Mouse (Mus musculus) layer of hippocampus, postnatal 10 days (tissue): ENCODE measurements around the gene Mcm9. TPM values are rescaled to one million over a fixed set of nuclear protein-coding genes. Genes with fewer than 3 reads are reported as not detected.
A peak's percentile ranks its signal among the peaks of the same experiment; 100 is the strongest.

ENCODE experiments used
- DNase-seq, 2 experiments: peaks; one replicate each; pipeline ENCODE4 v3.0.0; 2021; ENCODE audit warnings: low spot score in 2 of 2
- total RNA-seq, 2 experiments: library from RNA; stranded (reverse); gene quantifications; 2 replicates each; pipeline ENCODE4 v1.2.3; 2021

Gene Mcm9
- total RNA-seq, 2 experiments from 2014 or later, result 6.1 to 8.0 TPM

GRCm38 (mm10) chr10:53580621-53581081 lies 49.6 kb downstream of the Mcm9 start:
- DNase-seq, result peak; percentile 71 to 76

GRCm38 (mm10) chr10:53580137-53580536 lies 50.1 kb downstream of the Mcm9 start:
- no peak for DNase-seq

- DNase-seq, result no peak
These were observed 61.7 kb downstream of the Mcm9 start for GRCm38 (mm10) chr10:53568531-53568930.

GRCm38 (mm10) chr10:53565538-53565937 lies 64.7 kb downstream of the Mcm9 start:
- DNase-seq, result no peak

GRCm38 (mm10) chr10:53562001-53562400 lies 68.2 kb downstream of the Mcm9 start:
- no peak for DNase-seq

- peak in 1 of 2 experiments; percentile 32 for DNase-seq
These were observed 92.6 kb downstream of the Mcm9 start for GRCm38 (mm10) chr10:53537596-53537995.

GRCm38 (mm10) chr10:53532297-53532696 lies 97.9 kb downstream of the Mcm9 start:
- DNase-seq, result no peak

- DNase-seq, result peak; percentile 77 to 81
These were observed 102.1 kb downstream of the Mcm9 start for GRCm38 (mm10) chr10:53527838-53528773.

- no peak for DNase-seq
These were observed 102.9 kb downstream of the Mcm9 start for GRCm38 (mm10) chr10:53527344-53527743.

- DNase-seq, result no peak
These were observed 103.9 kb downstream of the Mcm9 start for GRCm38 (mm10) chr10:53526350-53526749.

GRCm38 (mm10) chr10:53525265-53525976 lies 104.8 kb downstream of the Mcm9 start:
- no peak for DNase-seq

GRCm38 (mm10) chr10:53519068-53519954 lies 110.9 kb downstream of the Mcm9 start:
- DNase-seq, result no peak

- DNase-seq, result no peak
These were observed 111.7 kb downstream of the Mcm9 start for GRCm38 (mm10) chr10:53518599-53518913.

- DNase-seq, result no peak
These were observed 112.3 kb downstream of the Mcm9 start for GRCm38 (mm10) chr10:53517770-53518598.

- no peak for DNase-seq
These were observed 117.7 kb downstream of the Mcm9 start for GRCm38 (mm10) chr10:53512491-53512890.

GRCm38 (mm10) chr10:53509158-53509773 lies 121.0 kb downstream of the Mcm9 start:
- DNase-seq, result peak; percentile 53 to 67

GRCm38 (mm10) chr10:53508676-53509075 lies 121.6 kb downstream of the Mcm9 start:
- no peak for DNase-seq

- no peak for DNase-seq
These were observed 124.7 kb downstream of the Mcm9 start for GRCm38 (mm10) chr10:53505526-53505925.

- no peak for DNase-seq
These were observed 125.2 kb downstream of the Mcm9 start for GRCm38 (mm10) chr10:53505069-53505468.
